Mouse (Mus musculus): Measurements from ENCODE around the gene Cd2bp2. TPM values are rescaled to one million over a fixed set of nuclear protein-coding genes. Genes with fewer than 3 reads are reported as not detected.
A peak's percentile ranks its signal among the peaks of the same experiment; 100 is the strongest.

The Cd2bp2 gene
- total RNA-seq, 2 experiments from 2014 or later, result 77.7 to 80.8 TPM

DNA sequence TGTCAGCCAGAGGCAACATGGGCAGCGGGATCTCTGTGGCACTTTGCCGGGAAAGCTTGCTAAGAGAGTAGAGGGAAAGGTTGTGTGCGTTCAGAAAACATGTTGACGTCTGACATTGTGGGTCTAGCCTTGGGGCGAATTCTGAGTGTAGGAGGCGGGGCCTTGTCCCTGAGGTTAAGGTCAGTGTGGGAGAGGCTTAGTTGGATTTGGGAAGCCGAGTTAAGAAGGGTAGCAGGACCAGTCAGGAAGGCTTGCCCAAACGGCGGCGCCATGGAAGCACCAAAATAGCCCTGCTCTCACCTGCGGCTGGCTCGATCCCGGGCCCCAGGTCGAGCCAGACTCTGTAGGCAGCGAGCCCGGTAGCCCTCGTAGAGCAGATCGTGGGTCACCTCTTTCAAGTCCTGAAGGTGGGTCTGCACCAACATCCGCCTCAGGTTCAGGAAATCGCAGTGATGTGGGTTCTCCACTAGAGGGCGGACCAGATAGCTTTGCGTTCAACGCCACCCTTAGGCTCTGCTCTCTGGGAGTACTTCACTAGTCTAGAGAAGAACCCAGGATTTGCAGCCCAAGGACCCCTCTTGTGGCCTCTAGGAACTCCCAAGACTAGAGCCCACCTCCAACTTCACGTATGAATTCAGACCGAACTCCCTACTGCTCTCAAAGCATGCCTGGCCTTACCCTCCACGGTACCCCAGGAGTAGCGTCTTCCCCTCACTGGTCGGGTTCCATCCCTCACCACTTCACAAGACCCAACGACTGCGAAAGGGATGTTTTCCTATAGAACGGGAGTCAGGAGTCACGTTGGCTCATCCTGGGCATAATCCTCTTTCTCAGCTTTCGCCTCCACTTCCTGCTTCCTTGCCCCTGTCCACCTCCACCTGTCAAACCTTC is 19.4 kb upstream of the Cd2bp2 start:
- intact Hi-C loops (cut with DNase I), result loop anchor here (2.0 kb wide), 1 partner anchor 14 kb away; no protein-coding TSS in a partner anchor

DNA sequence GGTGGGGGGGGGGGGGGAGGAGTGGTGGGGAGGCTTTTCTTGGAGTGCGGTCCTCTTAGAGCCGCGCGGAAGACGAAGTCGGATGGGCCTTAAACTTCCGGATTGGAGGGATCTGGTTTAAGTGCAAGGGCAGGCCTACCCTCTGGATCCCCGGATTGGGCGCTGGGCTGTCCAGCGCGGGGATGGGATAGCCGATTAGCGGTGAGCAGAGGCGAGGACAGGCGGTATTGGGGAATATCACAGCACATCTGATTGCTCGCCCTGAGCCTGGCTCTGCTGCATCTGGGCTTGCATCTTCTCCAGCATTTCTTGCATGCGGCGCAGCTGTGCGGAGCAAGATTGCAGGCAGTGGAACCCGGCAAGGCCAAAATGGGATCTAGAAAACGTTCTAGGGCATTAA is 18.7 kb upstream of the Cd2bp2 start:
- peak overlapping the region; percentile 44 for H3K4me3 ChIP-seq
- no peak for DNase-seq (ENCODE audit: extremely low spot score in 1 of 2, low spot score in 2 of 2)
- intact Hi-C loops (cut with DNase I), result loop anchor here (2.0 kb wide), 1 partner anchor 14 kb away; no protein-coding TSS in a partner anchor
- no peak for TF ChIP-seq CTCF (IDR thresholded peaks at IDR 0.05)
- H3K27ac ChIP-seq, result no peak overlapping the region

More for the DNA sequence above, 19.4 kb upstream of the Cd2bp2 start:
- H3K4me3 ChIP-seq, result peak overlapping the region; percentile 44
- peak; percentile 82 for TF ChIP-seq CTCF (IDR thresholded peaks at IDR 0.05)
- peak; percentile 55 to 62 for DNase-seq (ENCODE audit: extremely low spot score in 1 of 2, low spot score in 2 of 2)
- peak overlapping the region; percentile 50; the same call in 1 of the 2 replicates for H3K27ac ChIP-seq

DNA sequence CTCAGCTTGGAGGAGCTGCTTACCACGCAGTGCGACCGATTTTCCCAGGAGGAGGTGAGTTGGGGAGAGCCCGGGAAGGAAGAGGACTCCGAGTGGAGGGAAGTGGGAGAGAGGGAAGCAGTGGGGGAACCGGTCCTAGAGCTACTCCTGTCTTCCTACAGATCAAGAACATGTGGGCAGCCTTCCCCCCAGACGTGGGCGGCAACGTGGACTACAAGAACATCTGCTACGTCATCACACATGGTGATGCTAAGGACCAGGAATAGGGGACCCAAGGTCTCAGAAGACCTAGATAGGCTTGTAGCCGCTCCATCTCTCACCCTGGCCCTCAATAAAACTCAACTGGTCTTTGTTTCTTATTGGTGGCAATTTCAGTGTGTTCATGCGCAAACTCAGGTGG is 18.1 kb upstream of the Cd2bp2 start:
- no peak for DNase-seq (ENCODE audit: extremely low spot score in 1 of 2, low spot score in 2 of 2)
- H3K4me3 ChIP-seq, result no peak overlapping the region
- no peak for TF ChIP-seq CTCF (IDR thresholded peaks at IDR 0.05)
- H3K27ac ChIP-seq, result no peak overlapping the region; the same call in 1 of the 2 replicates
- intact Hi-C loops (cut with DNase I), result loop anchor here (2.0 kb wide), 1 partner anchor 15 kb away; no protein-coding TSS in a partner anchor

DNA sequence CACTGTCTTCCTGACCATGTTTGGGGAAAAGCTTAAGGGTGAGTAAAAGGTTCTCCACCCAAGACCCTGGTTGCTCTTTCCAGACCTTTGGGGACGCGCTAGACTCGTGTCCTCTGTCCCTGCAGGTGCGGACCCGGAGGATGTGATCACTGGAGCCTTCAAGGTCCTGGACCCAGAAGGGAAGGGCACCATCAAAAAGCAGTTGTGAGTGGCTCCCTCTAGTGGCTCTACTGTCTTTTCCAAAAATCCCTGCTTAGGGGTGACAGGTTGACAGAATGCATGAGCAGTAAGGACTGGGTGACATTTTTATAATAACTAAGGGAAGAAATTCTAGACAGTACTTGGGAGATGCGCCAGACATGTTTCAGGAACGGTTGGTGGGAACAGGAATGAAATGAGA is 17.6 kb upstream of the Cd2bp2 start:
- no peak overlapping the region; the same call in 1 of the 2 replicates for H3K27ac ChIP-seq
- H3K4me3 ChIP-seq, result no peak overlapping the region
- intact Hi-C loops (cut with DNase I), result no loop called here
- no peak for DNase-seq (ENCODE audit: extremely low spot score in 1 of 2, low spot score in 2 of 2)
- peak; percentile 81 for TF ChIP-seq CTCF (IDR thresholded peaks at IDR 0.05)

DNA sequence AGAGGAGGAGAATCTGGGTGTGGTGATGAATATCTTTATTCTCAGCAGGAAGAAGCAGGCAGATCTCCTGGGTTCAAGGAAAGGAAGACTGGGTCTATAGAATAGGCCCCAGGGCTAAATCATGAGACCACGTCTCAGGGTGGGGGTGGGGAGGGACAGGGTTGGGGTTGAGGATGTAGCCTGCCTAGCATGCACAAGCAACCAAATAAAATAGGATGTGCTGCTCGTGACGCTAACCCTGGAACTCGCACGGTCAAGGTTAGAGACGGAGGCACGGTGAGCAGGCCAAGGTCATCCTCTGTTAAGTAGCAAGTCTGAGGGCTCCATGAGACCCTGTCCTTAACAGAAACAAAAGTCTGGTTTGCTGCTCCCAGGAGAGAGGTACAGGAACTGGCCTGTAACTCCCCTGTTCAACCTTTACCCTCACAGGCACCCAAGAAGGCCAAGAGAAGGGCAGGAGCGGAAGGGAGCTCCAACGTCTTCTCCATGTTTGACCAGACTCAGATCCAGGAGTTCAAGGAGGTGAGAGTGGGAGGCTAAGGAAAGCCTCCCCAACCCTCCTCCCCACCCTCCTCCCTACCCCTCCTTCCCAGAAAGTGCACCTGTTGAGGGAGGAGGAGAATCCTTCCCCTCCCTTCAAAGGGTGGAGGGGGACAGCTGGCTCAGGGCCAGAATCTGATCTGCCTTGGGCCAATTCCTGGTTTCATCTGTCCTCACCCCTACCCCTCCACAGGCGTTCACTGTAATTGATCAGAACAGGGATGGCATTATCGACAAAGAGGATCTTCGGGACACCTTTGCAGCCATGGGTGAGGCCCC is 16.8 kb upstream of the Cd2bp2 start:
- TF ChIP-seq CTCF (IDR thresholded peaks at IDR 0.05), result no peak
- no peak for DNase-seq (ENCODE audit: extremely low spot score in 1 of 2, low spot score in 2 of 2)
- Histone ChIP-seq H3K27ac (no peak overlapping the region), H3K4me3 (no peak overlapping the region)
- intact Hi-C loops (cut with DNase I), result no loop called here

DNA sequence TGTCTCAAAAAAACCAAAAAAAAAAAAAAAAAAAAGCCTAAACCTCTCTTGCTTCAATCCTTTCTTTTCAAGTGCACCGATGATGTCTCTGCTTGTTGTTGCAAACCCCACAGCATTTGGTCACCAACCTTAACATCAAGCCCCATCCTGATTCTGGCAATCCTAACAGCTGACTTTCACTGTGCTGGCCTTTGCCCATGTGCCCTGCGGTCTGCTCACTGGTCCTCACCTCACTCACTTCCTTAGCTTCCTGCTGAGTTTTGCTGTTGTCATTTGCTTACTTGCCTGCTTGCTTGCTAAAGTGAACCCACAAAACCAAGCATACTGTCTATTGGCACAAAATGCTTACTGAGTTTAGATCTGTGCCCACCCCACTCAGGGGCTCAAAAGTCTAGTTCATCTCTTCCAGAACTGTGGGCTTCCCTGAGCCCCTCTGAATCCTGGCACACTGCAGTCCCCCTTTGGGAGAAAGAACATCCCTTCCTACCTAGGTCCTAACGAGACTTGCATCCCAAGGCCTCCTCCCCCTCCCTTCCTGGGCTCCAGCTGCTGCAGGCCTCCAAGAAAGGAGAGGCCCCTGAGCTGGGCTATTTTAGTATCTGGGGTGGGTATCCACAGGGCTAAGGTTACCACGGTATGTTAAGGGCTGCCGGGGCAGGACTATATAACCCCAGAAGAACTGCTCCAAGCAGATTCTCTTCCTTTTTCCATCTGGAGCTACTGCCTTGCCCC is 15.3 kb upstream of the Cd2bp2 start:
- Histone ChIP-seq H3K4me3 (no peak overlapping the region), H3K27ac (peak overlapping the region; percentile 32)
- TF ChIP-seq CTCF (IDR thresholded peaks at IDR 0.05), result no peak
- DNase-seq (ENCODE audit: extremely low spot score in 1 of 2, low spot score in 2 of 2), result no peak
- intact Hi-C loops (cut with DNase I), result no loop called here

GRCm38 (mm10) chr7:127210266-127210665 is 14.4 kb upstream of the Cd2bp2 start:
- no peak for TF ChIP-seq CTCF (IDR thresholded peaks at IDR 0.05)
- DNase-seq (ENCODE audit: extremely low spot score in 1 of 2, low spot score in 2 of 2), result no peak
- peak overlapping the region; percentile 86; the same call in 1 of the 2 replicates for H3K27ac ChIP-seq
- no peak overlapping the region for H3K4me3 ChIP-seq
- intact Hi-C loops (cut with DNase I), result no loop called here

GRCm38 (mm10) chr7:127209851-127210250 is 14.0 kb upstream of the Cd2bp2 start:
- intact Hi-C loops (cut with DNase I), result no loop called here
- TF ChIP-seq CTCF (IDR thresholded peaks at IDR 0.05), result no peak
- no peak for DNase-seq (ENCODE audit: extremely low spot score in 1 of 2, low spot score in 2 of 2)
- peak overlapping the region; percentile 86 for H3K27ac ChIP-seq
- H3K4me3 ChIP-seq, result no peak overlapping the region

GRCm38 (mm10) chr7:127208553-127209438 is 12.9 kb upstream of the Cd2bp2 start, which contains the start of gene Mylpf:
TSS of gene Mylpf (plus strand) at chr7:127208890.
- intact Hi-C loops (cut with DNase I), result loop anchor here (1.0 kb wide), 2 partner anchors 46 to 181 kb away; partner anchors contain the start of gene Maz
- peak within 1 kb of the TSS; percentile 61 for H3K4me3 ChIP-seq
- TF ChIP-seq CTCF (IDR thresholded peaks at IDR 0.05), result peak; percentile 63

DNA sequence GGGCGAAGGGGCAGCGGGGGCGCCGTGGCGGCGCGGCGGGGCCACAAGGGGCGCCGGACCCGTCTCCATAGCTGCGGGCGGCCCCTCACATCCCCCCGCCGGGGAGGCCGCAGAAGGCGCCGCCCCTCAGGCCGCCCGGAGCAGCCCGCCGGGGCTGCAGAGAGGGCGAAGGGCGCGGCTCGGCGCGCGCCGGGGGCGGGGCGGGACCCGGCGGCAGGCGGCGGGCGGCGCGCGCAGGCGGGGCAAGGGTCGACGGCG is 12.4 kb upstream of the Cd2bp2 start, which contains the start of gene Tbc1d10b:
Gene Tbc1d10b (minus strand): TSS at position 174 of the 258 bp plus-strand sequence.
- no peak; the same call in none of the 2 replicates for TF ChIP-seq CTCF (IDR thresholded peaks at IDR 0.05)
- DNase-seq (ENCODE audit: extremely low spot score in 1 of 2, low spot score in 2 of 2), result peak in 1 of 2 experiments; percentile 43
- intact Hi-C loops (cut with DNase I), result loop anchor here (1.0 kb wide), 2 partner anchors 46 to 181 kb away; partner anchors contain the start of gene Maz
- H3K4me3 ChIP-seq, result peak within 1 kb of the TSS; percentile 61
- peak within 1 kb of the TSS; percentile 89 for H3K27ac ChIP-seq

More at GRCm38 (mm10) chr7:127208553-127209438, 12.9 kb upstream of the Cd2bp2 start, which contains the start of gene Mylpf:
- H3K27ac ChIP-seq, result peak within 1 kb of the TSS; percentile 89
- DNase-seq (ENCODE audit: extremely low spot score in 1 of 2, low spot score in 2 of 2), result peak; percentile 88 to 90

Data from left cerebral cortex, adult 2 months (tissue).